Mouse (Mus musculus) heart, postnatal 25 days (tissue): ENCODE results near the gene Msh6. TPM values are rescaled to one million over a fixed set of nuclear protein-coding genes. Genes with fewer than 3 reads are reported as not detected.

Source experiments
- total RNA-seq, 2 experiments: library from RNA; stranded (reverse); gene quantifications; 2 replicates each; pipeline ENCODE4 v1.2.3; 2021

The Msh6 gene
- total RNA-seq, 2 experiments from 2014 or later = 8.7 to 9.8 TPM

Other genes with a start within 250 kb of the Msh6 start
- gene Kcnk12, start 177.1 kb upstream of the Msh6 start, total RNA-seq = not detected
- not detected for gene Rpl36-ps4, start 54.1 kb upstream of the Msh6 start, total RNA-seq
- gene Fbxo11, start 90.2 kb downstream of the Msh6 start, total RNA-seq = 10 to 100 TPM; 29.8 to 37.3 TPM